Mouse (Mus musculus) cerebellum, adult 2 months (tissue): ENCODE data around the gene Opa3. TPM values are rescaled to one million over a fixed set of nuclear protein-coding genes. Genes with fewer than 3 reads are reported as not detected.
A peak's percentile ranks its signal among the peaks of the same experiment; 100 is the strongest.

Experiments used
- DNase-seq, 2 experiments: peaks; one replicate each; pipeline ENCODE4 v3.0.0; 2021
- H3K27ac ChIP-seq: fragments of 200-500 bp; 2 replicates; pipeline ENCODE4 v1.5.1; 2012; ENCODE audit warnings: low read length, control low read depth, inconsistent platforms; ENCODE audit not compliant: insufficient read depth
- H3K27me3 ChIP-seq: fragments of 200-500 bp; 2 replicates; pipeline ENCODE4 v1.6.1; 2012; ENCODE audit warnings: inconsistent platforms, mild to moderate bottlenecking, low read length, moderate library complexity; ENCODE audit not compliant: control insufficient read depth, insufficient read depth
- H3K4me1 ChIP-seq: fragments of 200-500 bp; 2 replicates; pipeline ENCODE4 v1.6.1; 2011; ENCODE audit warnings: low read length; ENCODE audit not compliant: control insufficient read depth, insufficient read depth
- H3K4me3 ChIP-seq: fragments of 200-500 bp; replicated peaks from 2 replicates; pipeline ENCODE3; 2011; ENCODE audit warnings: mild to moderate bottlenecking, low read depth, low read length, control low read depth; ENCODE audit not compliant: insufficient read depth
- CTCF ChIP-seq: fragments of 200-500 bp; IDR thresholded peaks from 2 replicates; pipeline ENCODE4 v1.5.1; 2011; ENCODE audit warnings: low read depth, mild to moderate bottlenecking, control low read depth, low read length, moderate library complexity, borderline replicate concordance; ENCODE audit not compliant: insufficient read depth
- POLR2A ChIP-seq: fragments of 200-500 bp; IDR thresholded peaks from 2 replicates; pipeline ENCODE4 v1.6.1; 2011; ENCODE audit warnings: low read length, control low read depth, borderline replicate concordance; ENCODE audit not compliant: insufficient read depth
- WGBS: fragments of 180-500 bp; shearing (Covaris S2); methylation state at CpG from one replicate; pipeline ENCODE4 v1.1.7; 2018; 5-methylcytosine and 5-hydroxymethylcytosine counted together
- polyA plus RNA-seq: library from polyadenylated mRNA; depleted of rRNA; stranded (reverse); fragments of >200 nt; gene quantifications from 2 replicates; pipeline ENCODE4 v1.2.3, GENCODE M21; 2012

Gene Opa3
- polyA plus RNA-seq, 1 experiment: 40.1 TPM

DNA sequence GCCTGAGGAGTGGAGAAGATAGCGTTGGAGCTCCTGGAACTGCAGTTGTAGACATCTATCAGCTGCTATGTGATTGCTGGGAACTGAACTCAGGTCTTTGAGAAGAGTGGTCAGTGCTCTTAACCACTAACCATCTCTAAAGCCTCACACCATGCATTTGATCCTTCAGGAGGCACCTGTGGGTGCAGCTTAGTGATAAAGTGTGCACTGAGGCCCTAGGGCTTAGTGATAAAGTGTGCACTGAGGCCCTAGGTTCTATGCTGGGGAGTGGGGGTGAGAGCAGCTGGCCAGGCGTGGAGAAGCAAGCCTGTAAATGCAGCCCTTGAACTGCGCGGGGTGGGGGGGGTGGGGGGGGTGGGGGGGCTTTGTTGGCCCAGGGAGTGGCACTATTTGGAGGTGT is 11.9 kb downstream of the Opa3 start:
- no peaks in the 10 kb centered on the region for H3K27me3 ChIP-seq
- H3K27ac ChIP-seq: no peak overlapping the region
- H3K4me1 ChIP-seq: peaks cover 32% of the 10 kb centered on the region
- no peak for TF ChIP-seq CTCF
- no peak for TF ChIP-seq POLR2A
- WGBS: 60% methylated on average over 4 of the region's 4 CpGs
- no peak for DNase-seq
- no peak overlapping the region for H3K4me3 ChIP-seq

DNA sequence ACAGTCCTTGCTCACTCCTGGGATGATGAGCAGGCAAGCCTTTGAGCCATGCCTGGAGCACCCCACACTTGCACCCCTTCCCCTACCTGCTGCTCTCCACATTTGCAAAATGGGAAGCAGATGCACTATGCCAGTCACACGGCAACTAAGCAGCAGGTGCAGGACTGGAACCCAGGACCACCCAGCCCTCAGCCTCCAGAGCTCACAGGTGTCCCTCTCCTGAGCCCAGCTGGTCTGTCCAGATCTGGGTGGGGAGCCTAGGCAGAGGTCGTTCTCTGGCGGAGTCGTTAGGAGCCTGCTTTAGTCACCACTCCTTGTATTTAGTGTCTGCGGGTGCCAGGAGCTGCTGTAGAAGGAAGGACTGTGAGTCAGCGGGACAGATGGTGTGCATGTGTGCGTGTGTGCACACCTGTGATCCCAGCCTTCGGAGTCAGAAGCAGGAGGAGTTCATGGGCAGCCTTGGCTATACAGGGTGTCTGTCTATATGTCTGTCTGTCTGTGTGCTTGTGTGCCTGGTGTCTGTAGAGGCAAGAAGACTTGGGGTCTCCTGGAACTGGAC is 12.8 kb downstream of the Opa3 start:
- WGBS: 16% methylated on average over 8 of the region's 8 CpGs
- H3K4me3 ChIP-seq: no peak overlapping the region
- peak overlapping the region; percentile 37 for H3K27ac ChIP-seq
- peaks cover 31% of the 10 kb centered on the region for H3K4me1 ChIP-seq
- TF ChIP-seq POLR2A: no peak
- TF ChIP-seq CTCF: no peak
- no peaks in the 10 kb centered on the region for H3K27me3 ChIP-seq
- peak; percentile 46 to 65 for DNase-seq

DNA sequence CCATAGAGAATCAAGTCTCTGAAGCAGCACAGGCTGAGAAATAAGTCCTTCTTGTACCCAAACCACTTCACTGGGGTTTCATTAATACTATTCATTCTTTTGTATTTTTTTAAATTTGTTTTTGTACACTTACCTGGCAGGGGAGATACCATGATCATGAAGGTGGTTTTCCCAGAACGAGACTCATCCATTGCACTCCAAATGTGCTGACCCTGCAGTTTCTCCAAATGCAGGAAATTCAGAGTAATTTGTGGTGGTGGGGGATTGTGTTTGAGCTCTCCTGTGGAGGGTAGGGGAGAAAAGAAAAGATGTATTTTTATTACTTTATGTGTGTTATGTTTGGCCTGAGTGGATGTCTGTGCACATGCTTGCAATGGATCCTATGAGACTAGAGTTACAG is 13.9 kb downstream of the Opa3 start:
- no peaks in the 10 kb centered on the region for H3K27me3 ChIP-seq
- H3K27ac ChIP-seq: no peak overlapping the region
- WGBS: 92% methylated on average over 1 of the region's 1 CpGs
- no peak overlapping the region for H3K4me3 ChIP-seq
- H3K4me1 ChIP-seq: peaks cover 27% of the 10 kb centered on the region
- no peak for TF ChIP-seq CTCF
- TF ChIP-seq POLR2A: no peak
- no peak for DNase-seq

DNA sequence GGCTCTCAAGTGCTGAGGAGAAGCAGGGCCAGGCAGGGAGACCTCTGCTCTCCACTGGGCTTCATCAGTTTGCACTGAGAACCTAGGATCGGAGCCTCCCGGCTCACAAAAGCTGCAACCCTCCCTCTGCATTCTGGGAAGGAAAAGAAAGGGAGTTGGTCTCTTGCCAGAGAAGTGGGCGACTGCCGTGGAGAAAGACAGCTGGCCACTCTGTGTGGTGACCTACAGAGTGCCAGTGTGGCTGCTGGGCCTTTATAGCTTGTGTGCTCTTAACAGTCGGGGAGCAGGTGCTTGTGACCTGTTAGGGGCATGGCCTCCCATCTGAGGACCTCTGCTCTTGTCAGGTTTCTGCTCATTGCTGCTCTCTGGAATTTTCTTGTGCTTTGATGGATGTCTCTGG is 15.7 kb downstream of the Opa3 start:
- Histone ChIP-seq H3K4me1 (peaks cover 27% of the 10 kb centered on the region), H3K4me3 (no peak overlapping the region), H3K27ac (peak overlapping the region; percentile 44; the same call in 1 of the 2 replicates), H3K27me3 (no peaks in the 10 kb centered on the region)
- peak in 1 of 2 experiments; percentile 54 for DNase-seq
- WGBS: 3% methylated on average over 5 of the region's 5 CpGs
- no peak for TF ChIP-seq CTCF
- no peak for TF ChIP-seq POLR2A

DNA sequence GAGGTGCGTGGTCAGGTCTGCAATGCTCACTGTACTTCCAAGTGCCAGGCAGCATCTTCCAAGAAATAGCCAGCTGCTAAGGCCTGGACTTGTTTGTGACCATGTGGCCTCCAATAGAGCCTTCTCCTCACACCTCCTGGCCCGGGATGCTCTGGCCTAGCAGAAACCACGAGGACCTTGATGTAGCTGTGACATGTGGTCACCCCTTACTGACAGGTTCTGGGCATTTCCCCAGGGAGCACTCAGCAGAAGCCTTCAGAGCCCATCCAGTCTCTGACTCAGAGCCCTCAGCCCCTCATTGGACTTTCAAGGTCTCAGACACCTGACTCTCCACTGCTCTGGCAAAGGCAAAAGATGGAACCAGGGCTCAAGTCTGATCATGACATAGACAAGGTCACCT is 16.9 kb downstream of the Opa3 start:
- WGBS: 44% methylated on average over 3 of the region's 3 CpGs
- peaks cover 27% of the 10 kb centered on the region for H3K4me1 ChIP-seq
- no peak overlapping the region for H3K4me3 ChIP-seq
- DNase-seq: no peak
- TF ChIP-seq CTCF: no peak
- no peak for TF ChIP-seq POLR2A
- no peaks in the 10 kb centered on the region for H3K27me3 ChIP-seq
- no peak overlapping the region for H3K27ac ChIP-seq

DNA sequence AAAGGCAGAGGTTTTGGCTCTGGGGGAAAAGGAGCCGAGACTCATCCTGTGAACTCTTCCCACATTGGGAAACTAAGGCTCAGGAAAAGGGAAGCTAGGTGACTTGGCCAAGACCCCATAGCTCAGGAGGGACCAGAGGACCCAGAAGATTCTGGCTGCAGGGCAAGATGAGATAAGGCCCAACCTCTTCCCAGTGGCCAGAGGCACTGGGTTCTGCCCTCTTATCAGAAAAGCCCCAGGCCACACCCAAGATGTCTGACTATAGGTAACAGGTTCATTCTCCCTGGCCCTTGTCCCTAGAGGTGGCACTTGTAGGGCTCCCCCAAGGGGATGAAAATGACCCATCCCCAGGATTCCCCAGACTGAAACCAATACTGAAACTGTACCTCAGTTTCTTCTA is 18.7 kb downstream of the Opa3 start:
- no peak for DNase-seq
- H3K4me1 ChIP-seq: peaks cover 19% of the 10 kb centered on the region
- 100% methylated on average over 1 of the region's 1 CpGs for WGBS
- H3K4me3 ChIP-seq: no peak overlapping the region
- H3K27me3 ChIP-seq: no peaks in the 10 kb centered on the region
- TF ChIP-seq POLR2A (no peak), CTCF (no peak)
- no peak overlapping the region for H3K27ac ChIP-seq

DNA sequence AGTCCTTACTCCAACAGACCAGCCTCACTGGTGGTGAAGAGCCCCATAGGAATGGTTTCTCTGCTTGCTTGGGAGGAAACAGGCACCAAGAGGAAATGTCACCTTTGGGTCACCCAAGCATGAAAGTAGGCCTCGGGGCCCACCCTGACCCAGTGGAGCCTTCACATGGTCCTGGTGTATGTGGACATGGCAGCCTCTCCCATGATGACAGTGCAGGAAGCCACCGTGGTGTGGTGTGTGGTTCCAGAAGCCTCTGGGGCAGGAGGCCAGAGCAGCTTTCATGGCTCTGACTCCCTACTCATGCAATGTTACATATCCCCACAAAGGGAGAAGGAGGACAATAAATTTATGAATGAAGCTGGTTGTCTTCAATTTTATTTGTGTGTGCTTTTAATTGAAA is 19.4 kb downstream of the Opa3 start:
- no peak overlapping the region for H3K27ac ChIP-seq
- peaks cover 19% of the 10 kb centered on the region for H3K4me1 ChIP-seq
- no peak for TF ChIP-seq POLR2A
- no peak for TF ChIP-seq CTCF
- H3K4me3 ChIP-seq: no peak overlapping the region
- no peaks in the 10 kb centered on the region for H3K27me3 ChIP-seq
- no peak for DNase-seq
- WGBS: 98% methylated on average over 2 of the region's 2 CpGs

DNA sequence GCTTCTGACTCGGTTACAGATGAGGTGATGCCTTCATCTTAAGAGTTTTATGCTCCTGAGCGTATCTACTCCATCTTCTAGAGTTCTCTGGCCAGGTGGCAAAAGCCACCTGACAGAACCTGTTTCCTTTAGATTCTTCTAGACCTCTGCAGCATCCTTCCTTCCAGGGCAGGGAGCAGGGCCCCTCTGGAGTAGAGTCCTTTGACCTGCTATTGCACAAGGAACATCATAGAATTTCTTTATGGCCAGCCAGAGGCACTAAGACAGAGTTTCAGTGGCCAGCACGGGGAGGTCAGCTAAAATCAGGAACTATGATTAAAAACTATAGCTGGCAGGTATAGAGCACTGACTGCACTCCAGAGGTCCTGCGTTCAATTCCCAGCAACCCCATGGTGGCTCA is 23.9 kb downstream of the Opa3 start:
- 89% methylated on average over 4 of the region's 4 CpGs for WGBS
- DNase-seq: no peak
- no peaks in the 10 kb centered on the region for H3K4me1 ChIP-seq
- H3K27me3 ChIP-seq: no peaks in the 10 kb centered on the region
- H3K4me3 ChIP-seq: no peak overlapping the region
- TF ChIP-seq CTCF: no peak
- no peak for TF ChIP-seq POLR2A
- no peak overlapping the region for H3K27ac ChIP-seq
